Mouse (Mus musculus) liver, postnatal 0 days (tissue): ENCODE measurements around the gene Abhd14b.

ENCODE experiments used
- CTCF ChIP-seq: sonication (generic); IDR thresholded peaks from 2 replicates; pipeline ENCODE4 v1.5.1; 2016; ENCODE audit warnings: antibody characterized with exemption, low read depth
- EP300 ChIP-seq: IDR thresholded peaks from 2 replicates; pipeline ENCODE4 v1.6.1; 2016; ENCODE audit warnings: antibody characterized with exemption, low read depth, mild to moderate bottlenecking

- TF ChIP-seq CTCF: no peak
- TF ChIP-seq EP300: no peak
Measured at GRCm38 (mm10) chr9:106452351-106452750, 5.1 kb downstream of the Abhd14b start.
